Mouse (Mus musculus): ENCODE measurements around the gene Hspb7. TPM values are rescaled to one million over a fixed set of nuclear protein-coding genes. Genes with fewer than 3 reads are reported as not detected.

Hspb7 gene
- total and polyA plus RNA-seq, 3 experiments = not detected

GRCm38 (mm10) chr4:141445328-141445720 lies 24.7 kb downstream of the Hspb7 start:
- Histone ChIP-seq H3K9me3 (replicated peaks; ENCODE audit: insufficient read depth, low read length) (no peaks in the 10 kb centered on the region), H3K79me2 (ENCODE audit: control insufficient read depth, insufficient read depth, low read length, poor library complexity) (peaks cover 12% of the 10 kb centered on the region), H3K27me3 (ENCODE audit: control insufficient read depth in 1 of 2, insufficient read depth in 2 of 2, low read length in 2 of 2) (no peaks in the 10 kb centered on the region), H3K4me1 (ENCODE audit: control insufficient read depth in 1 of 2, insufficient read depth in 2 of 2, low read length in 2 of 2) (peaks cover 0 to 15% of the 10 kb centered on the region in 2 experiments; a peak in 2 of 4 replicates), H3K4me3 (ENCODE audit: control insufficient read depth in 1 of 2, insufficient read depth in 1 of 2, low read depth in 2 of 2, low read length in 2 of 2) (peak overlapping the region; percentile 78 to 82), H3K36me3 (ENCODE audit: control insufficient read depth in 1 of 2, insufficient read depth in 2 of 2, low read length in 2 of 2) (peaks cover 2 to 6% of the 10 kb centered on the region in 2 experiments; a peak in 1 of 4 replicates), H3K9ac (ENCODE audit: control insufficient read depth, low read depth, low read length, poor library complexity, severe bottlenecking) (peak overlapping the region; percentile 91), H3K27ac (ENCODE audit: control insufficient read depth, low read depth, low read length) (no peak overlapping the region)
- TF ChIP-seq TCF12 (IDR thresholded peaks at IDR 0.05; ENCODE audit: low read depth, low read length) = no peak
- TF ChIP-seq MAFK (IDR thresholded peaks at IDR 0.05; ENCODE audit: borderline replicate concordance, low read depth, low read length) = no peak
- no peak for TF ChIP-seq RCOR1 (IDR thresholded peaks at IDR 0.05; ENCODE audit: low read depth, low read length)
- no peak for TF ChIP-seq MAZ (IDR thresholded peaks at IDR 0.05; ENCODE audit: low read depth, low read length)
- no peak for TF ChIP-seq NRF1 (IDR thresholded peaks at IDR 0.05; ENCODE audit: insufficient read depth, low read depth, low read length, poor library complexity, severe bottlenecking)
- TF ChIP-seq JUND (IDR thresholded peaks at IDR 0.05; ENCODE audit: low read depth, low read length) = no peak
- TF ChIP-seq MAX (IDR thresholded peaks at IDR 0.05; ENCODE audit: low read length) = no peak
- no peak for TF ChIP-seq TBP (IDR thresholded peaks at IDR 0.05; ENCODE audit: low read depth, low read length)
- no peak for TF ChIP-seq SIN3A (IDR thresholded peaks at IDR 0.05; ENCODE audit: low read length)
- no peak for DNase-seq (ENCODE audit: low read depth, low spot score)

DNA sequence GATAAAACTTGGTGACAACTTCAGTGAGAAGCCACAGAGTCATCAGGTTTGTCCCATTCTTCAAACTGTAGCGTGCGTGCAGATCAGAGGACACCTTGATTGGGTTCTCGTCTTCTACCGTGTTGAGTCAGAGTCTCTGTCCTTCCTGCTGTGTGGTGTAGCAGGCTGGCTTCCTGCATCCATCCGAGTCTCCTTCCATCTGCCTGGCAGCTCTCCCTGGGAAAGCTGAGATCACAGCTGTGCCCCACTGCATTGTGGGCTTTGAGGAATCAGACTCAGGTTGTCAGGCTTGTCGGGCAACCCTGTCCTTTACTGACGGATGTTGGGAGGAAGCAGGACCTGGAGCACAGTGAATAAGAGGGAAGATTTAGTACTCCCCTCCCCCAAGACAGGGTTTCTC lies 25.6 kb downstream of the Hspb7 start:
- TF ChIP-seq ZMIZ1 (IDR thresholded peaks at IDR 0.05; ENCODE audit: low read depth, low read length) (no peak), RAD21 (IDR thresholded peaks at IDR 0.05; ENCODE audit: low read depth, low read length) (no peak), MYC (IDR thresholded peaks at IDR 0.05; ENCODE audit: low read depth, low read length) (no peak), ZNF384 (IDR thresholded peaks at IDR 0.05; ENCODE audit: low read depth, low read length) (no peak), USF1 (IDR thresholded peaks at IDR 0.05; ENCODE audit: low read depth, low read length) (no peak), BHLHE40 (IDR thresholded peaks at IDR 0.05; ENCODE audit: borderline replicate concordance, low read depth, low read length) (no peak), SMC3 (IDR thresholded peaks at IDR 0.05; ENCODE audit: low read depth, low read length) (no peak), ELF1 (IDR thresholded peaks at IDR 0.05; ENCODE audit: low read depth, low read length) (no peak), USF2 (IDR thresholded peaks at IDR 0.05; ENCODE audit: borderline replicate concordance in 1 of 2, insufficient read depth in 1 of 2, low read depth in 1 of 2, low read length in 2 of 2) (no peak), ETS1 (IDR thresholded peaks at IDR 0.05; ENCODE audit: low read depth, low read length) (no peak)
- H3K36me3 ChIP-seq (ENCODE audit: control insufficient read depth in 1 of 2, insufficient read depth in 2 of 2, low read length in 2 of 2) = peaks cover 2 to 11% of the 10 kb centered on the region in 2 experiments; a peak in 2 of 4 replicates

More for the DNA sequence above, 25.6 kb downstream of the Hspb7 start:
- Histone ChIP-seq H3K9ac (ENCODE audit: control insufficient read depth, low read depth, low read length, poor library complexity, severe bottlenecking) (no peak overlapping the region), H3K4me1 (ENCODE audit: control insufficient read depth in 1 of 2, insufficient read depth in 2 of 2, low read length in 2 of 2) (peaks cover 3 to 24% of the 10 kb centered on the region in 2 experiments), H3K27ac (ENCODE audit: control insufficient read depth, low read depth, low read length) (no peak overlapping the region), H3K4me3 (ENCODE audit: control insufficient read depth in 1 of 2, insufficient read depth in 1 of 2, low read depth in 2 of 2, low read length in 2 of 2) (no peak overlapping the region), H3K27me3 (ENCODE audit: control insufficient read depth in 1 of 2, insufficient read depth in 2 of 2, low read length in 2 of 2) (no peaks in the 10 kb centered on the region), H3K9me3 (replicated peaks; ENCODE audit: insufficient read depth, low read length) (no peaks in the 10 kb centered on the region), H3K79me2 (ENCODE audit: control insufficient read depth, insufficient read depth, low read length, poor library complexity) (peaks cover 12% of the 10 kb centered on the region)
- no peak for DNase-seq (ENCODE audit: low read depth, low spot score)

All from MEL (cell line).